Mouse (Mus musculus): ENCODE measurements around the gene Ica1. TPM values are rescaled to one million over a fixed set of nuclear protein-coding genes. Genes with fewer than 3 reads are reported as not detected.

The Ica1 gene
- polyA plus RNA-seq, 1 experiment from 2014 or later: 24.3 TPM

GRCm38 (mm10) chr6:8638899-8639298 lies 139.4 kb downstream of the Ica1 start:
- Histone ChIP-seq H3K36me3 (peaks cover 27% of the 10 kb centered on the region), H3K4me3 (no peak overlapping the region), H3K27me3 (replicated peaks) (no peaks in the 10 kb centered on the region), H3K27ac (replicated peaks) (no peak overlapping the region), H3K4me2 (no peak overlapping the region), H3K4me1 (no peaks in the 10 kb centered on the region), H3K9ac (no peak overlapping the region), H3K9me3 (no peaks in the 10 kb centered on the region)
- no peak for ATAC-seq (ENCODE audit: extremely low read depth, insufficient number of reproducible peaks, low FRiP score, low TSS enrichment)
- 74% methylated on average over 4 of the region's 4 CpGs for WGBS

GRCm38 (mm10) chr6:8638122-8638521 lies 140.2 kb downstream of the Ica1 start:
- no peaks in the 10 kb centered on the region for H3K9me3 ChIP-seq
- H3K9ac ChIP-seq: no peak overlapping the region
- H3K4me3 ChIP-seq: no peak overlapping the region
- no peak overlapping the region for H3K4me2 ChIP-seq
- H3K36me3 ChIP-seq: peaks cover 27% of the 10 kb centered on the region
- no peak overlapping the region for H3K27ac ChIP-seq (replicated peaks)
- H3K27me3 ChIP-seq (replicated peaks): no peaks in the 10 kb centered on the region
- no peak for ATAC-seq (ENCODE audit: extremely low read depth, insufficient number of reproducible peaks, low FRiP score, low TSS enrichment)
- H3K4me1 ChIP-seq: no peaks in the 10 kb centered on the region
- 82% methylated on average over 4 of the region's 4 CpGs for WGBS

- Histone ChIP-seq H3K36me3 (peaks cover 10% of the 10 kb centered on the region), H3K4me3 (no peak overlapping the region), H3K9me3 (no peaks in the 10 kb centered on the region), H3K4me2 (no peak overlapping the region), H3K4me1 (0 out of 2 replicates have a peak, but pooled peaks cover 7% of the 10 kb centered on the region), H3K27me3 (replicated peaks) (no peaks in the 10 kb centered on the region), H3K27ac (replicated peaks) (no peak overlapping the region), H3K9ac (no peak overlapping the region)
- 86% methylated on average over 4 of the region's 4 CpGs for WGBS
- no peak for ATAC-seq (ENCODE audit: extremely low read depth, insufficient number of reproducible peaks, low FRiP score, low TSS enrichment)
Measured at GRCm38 (mm10) chr6:8632701-8633100, 145.6 kb downstream of the Ica1 start.

DNA sequence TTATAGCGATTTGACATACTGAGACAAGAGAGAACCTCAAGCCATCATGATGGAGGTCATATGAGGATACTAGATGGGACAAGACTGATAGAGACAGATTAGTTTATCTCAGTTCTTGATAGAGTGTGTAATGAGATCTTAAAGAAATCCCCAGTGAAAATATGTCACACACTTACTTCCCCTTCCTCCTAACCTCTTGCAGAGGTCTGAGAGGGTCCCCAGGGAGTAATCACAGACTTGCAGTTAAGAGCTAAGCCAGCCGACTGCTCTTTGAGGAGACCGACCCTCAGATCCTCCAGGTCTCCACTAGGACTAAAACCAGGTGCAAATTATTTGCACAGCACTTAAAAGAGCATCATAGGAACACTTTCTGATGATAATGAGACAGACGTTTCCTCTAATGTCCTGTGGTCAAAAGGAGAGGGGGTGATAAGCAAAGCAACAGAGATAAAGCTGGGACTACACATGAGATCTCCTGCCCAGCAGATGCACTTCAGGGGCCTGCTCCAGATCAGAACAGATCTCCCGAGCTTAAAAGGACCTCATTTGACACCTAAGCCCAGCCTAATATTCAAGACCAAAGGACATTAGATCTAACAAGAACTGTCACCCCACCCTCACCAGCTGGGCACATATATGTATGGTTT lies 146.2 kb downstream of the Ica1 start:
- Histone ChIP-seq H3K27ac (replicated peaks) (no peak overlapping the region), H3K36me3 (peaks cover 10% of the 10 kb centered on the region), H3K4me2 (no peak overlapping the region), H3K9me3 (no peaks in the 10 kb centered on the region), H3K4me1 (0 out of 2 replicates have a peak, but pooled peaks cover 7% of the 10 kb centered on the region), H3K9ac (no peak overlapping the region), H3K4me3 (no peak overlapping the region), H3K27me3 (replicated peaks) (no peaks in the 10 kb centered on the region)
- 42% methylated on average over 5 of the region's 5 CpGs for WGBS
- ATAC-seq (ENCODE audit: extremely low read depth, insufficient number of reproducible peaks, low FRiP score, low TSS enrichment): no peak

GRCm38 (mm10) chr6:8631362-8631761 lies 146.9 kb downstream of the Ica1 start:
- Histone ChIP-seq H3K9ac (no peak overlapping the region), H3K27me3 (replicated peaks) (no peaks in the 10 kb centered on the region), H3K4me3 (no peak overlapping the region), H3K4me2 (no peak overlapping the region), H3K36me3 (peaks cover 3% of the 10 kb centered on the region), H3K27ac (replicated peaks) (no peak overlapping the region), H3K4me1 (0 out of 2 replicates have a peak, but pooled peaks cover 7% of the 10 kb centered on the region), H3K9me3 (no peaks in the 10 kb centered on the region)
- no peak for ATAC-seq (ENCODE audit: extremely low read depth, insufficient number of reproducible peaks, low FRiP score, low TSS enrichment)
- WGBS: 81% methylated on average over 8 of the region's 8 CpGs

GRCm38 (mm10) chr6:8630531-8630930 lies 147.8 kb downstream of the Ica1 start:
- no peak overlapping the region for H3K27ac ChIP-seq (replicated peaks)
- 62% methylated on average over 7 of the region's 7 CpGs for WGBS
- H3K9ac ChIP-seq: no peak overlapping the region
- 0 out of 2 replicates have a peak, but pooled peaks cover 7% of the 10 kb centered on the region for H3K4me1 ChIP-seq
- no peak overlapping the region for H3K4me3 ChIP-seq
- no peak overlapping the region for H3K4me2 ChIP-seq
- H3K27me3 ChIP-seq (replicated peaks): no peaks in the 10 kb centered on the region
- H3K9me3 ChIP-seq: no peaks in the 10 kb centered on the region
- no peak for ATAC-seq (ENCODE audit: extremely low read depth, insufficient number of reproducible peaks, low FRiP score, low TSS enrichment)
- H3K36me3 ChIP-seq: no peaks in the 10 kb centered on the region

- H3K4me3 ChIP-seq: no peak overlapping the region
- 82% methylated on average over 7 of the region's 7 CpGs for WGBS
- H3K9me3 ChIP-seq: no peaks in the 10 kb centered on the region
- 0 out of 2 replicates have a peak, but pooled peaks cover 7% of the 10 kb centered on the region for H3K4me1 ChIP-seq
- H3K4me2 ChIP-seq: no peak overlapping the region
- no peak overlapping the region for H3K9ac ChIP-seq
- H3K27ac ChIP-seq (replicated peaks): no peak overlapping the region
- ATAC-seq (ENCODE audit: extremely low read depth, insufficient number of reproducible peaks, low FRiP score, low TSS enrichment): no peak
- H3K27me3 ChIP-seq (replicated peaks): no peaks in the 10 kb centered on the region
- H3K36me3 ChIP-seq: no peaks in the 10 kb centered on the region
Measured at GRCm38 (mm10) chr6:8628715-8629267, 149.5 kb downstream of the Ica1 start.

DNA sequence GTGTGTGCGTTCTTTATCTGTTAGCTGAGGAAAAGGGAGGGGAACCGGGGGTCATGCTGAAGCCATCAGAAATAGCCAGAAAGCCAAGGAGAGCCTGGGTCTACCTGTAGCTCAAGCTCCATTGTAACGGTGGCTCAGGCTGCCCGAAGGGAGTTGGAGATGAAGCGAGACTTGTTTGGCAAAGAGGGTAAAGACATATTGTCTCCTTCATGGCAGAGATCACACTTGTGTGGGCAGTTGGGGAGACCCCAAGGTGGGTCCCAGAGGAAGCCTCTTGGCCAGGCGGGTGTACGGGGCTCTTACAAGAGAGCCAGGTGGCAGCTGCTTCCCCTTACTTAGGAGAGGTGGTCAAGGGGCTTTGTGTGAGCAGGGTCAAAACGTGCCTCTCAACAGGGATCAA lies 150.1 kb downstream of the Ica1 start:
- H3K27me3 ChIP-seq (replicated peaks): no peaks in the 10 kb centered on the region
- no peaks in the 10 kb centered on the region for H3K9me3 ChIP-seq
- H3K4me2 ChIP-seq: no peak overlapping the region
- no peak overlapping the region for H3K9ac ChIP-seq
- no peak overlapping the region for H3K4me3 ChIP-seq
- WGBS: 84% methylated on average over 8 of the region's 8 CpGs
- no peak for ATAC-seq (ENCODE audit: extremely low read depth, insufficient number of reproducible peaks, low FRiP score, low TSS enrichment)
- 0 out of 2 replicates have a peak, but pooled peaks cover 7% of the 10 kb centered on the region for H3K4me1 ChIP-seq
- H3K27ac ChIP-seq (replicated peaks): no peak overlapping the region
- H3K36me3 ChIP-seq: no peaks in the 10 kb centered on the region

DNA sequence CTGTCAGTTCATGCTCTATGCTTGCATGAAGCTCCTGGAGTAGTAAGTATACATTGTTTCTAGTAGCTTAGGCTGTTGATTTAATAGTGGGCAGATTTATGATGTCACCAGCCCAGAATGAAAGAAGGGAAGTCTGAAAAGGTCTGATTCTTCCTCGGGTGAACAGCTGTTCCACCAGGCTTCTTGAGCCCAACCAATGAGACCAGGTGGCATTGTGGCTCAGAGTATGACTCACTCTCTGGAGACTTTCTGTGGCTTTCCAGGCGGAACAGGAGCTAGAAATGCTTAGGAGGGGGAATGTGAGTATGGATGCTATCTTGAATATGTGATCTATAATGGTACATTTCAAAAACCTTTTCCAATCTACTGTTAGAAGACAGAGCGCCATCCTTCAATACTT lies 155.2 kb downstream of the Ica1 start:
- no peak for ATAC-seq (ENCODE audit: extremely low read depth, insufficient number of reproducible peaks, low FRiP score, low TSS enrichment)
- H3K9me3 ChIP-seq: no peaks in the 10 kb centered on the region
- peaks cover 7% of the 10 kb centered on the region for H3K4me1 ChIP-seq
- no peak overlapping the region for H3K4me2 ChIP-seq
- H3K36me3 ChIP-seq: no peaks in the 10 kb centered on the region
- H3K27me3 ChIP-seq (replicated peaks): no peaks in the 10 kb centered on the region
- H3K4me3 ChIP-seq: no peak overlapping the region
- WGBS: 64% methylated on average over 3 of the region's 3 CpGs
- no peak overlapping the region for H3K27ac ChIP-seq (replicated peaks)
- H3K9ac ChIP-seq: no peak overlapping the region

GRCm38 (mm10) chr6:8619582-8620350 lies 158.5 kb downstream of the Ica1 start:
- peaks cover 7% of the 10 kb centered on the region for H3K4me1 ChIP-seq
- H3K9ac ChIP-seq: no peak overlapping the region
- no peak overlapping the region for H3K4me2 ChIP-seq
- WGBS: 66% methylated on average over 4 of the region's 4 CpGs
- no peaks in the 10 kb centered on the region for H3K9me3 ChIP-seq
- no peak for ATAC-seq (ENCODE audit: extremely low read depth, insufficient number of reproducible peaks, low FRiP score, low TSS enrichment)
- H3K27me3 ChIP-seq (replicated peaks): no peaks in the 10 kb centered on the region
- no peak overlapping the region for H3K27ac ChIP-seq (replicated peaks)
- H3K36me3 ChIP-seq: no peaks in the 10 kb centered on the region
- no peak overlapping the region for H3K4me3 ChIP-seq

DNA sequence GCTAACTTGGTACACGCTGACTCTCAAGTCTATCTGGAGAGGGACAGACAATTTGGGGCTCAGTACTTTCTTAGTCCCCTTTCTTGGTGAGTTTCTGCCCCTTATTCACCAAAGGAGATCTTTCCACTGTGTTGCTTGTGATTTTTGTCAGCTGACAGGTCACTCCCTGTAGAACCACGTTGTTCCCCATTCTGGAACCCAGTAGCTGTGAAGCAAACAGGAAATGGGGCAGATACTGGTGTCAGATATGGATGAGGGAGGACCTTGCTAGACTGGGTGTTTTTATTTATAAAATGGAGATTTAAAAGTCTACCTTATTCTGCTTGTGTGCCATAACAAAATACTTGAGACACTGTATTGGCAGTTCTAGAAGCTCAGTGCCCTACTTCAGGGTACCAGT lies 160.9 kb downstream of the Ica1 start:
- no peaks in the 10 kb centered on the region for H3K27me3 ChIP-seq (replicated peaks)
- 59% methylated on average over 2 of the region's 2 CpGs for WGBS
- no peak for ATAC-seq (ENCODE audit: extremely low read depth, insufficient number of reproducible peaks, low FRiP score, low TSS enrichment)
- no peaks in the 10 kb centered on the region for H3K9me3 ChIP-seq
- no peak overlapping the region for H3K27ac ChIP-seq (replicated peaks)
- no peak overlapping the region for H3K4me2 ChIP-seq
- H3K36me3 ChIP-seq: no peaks in the 10 kb centered on the region
- H3K4me3 ChIP-seq: no peak overlapping the region
- peaks cover 7% of the 10 kb centered on the region for H3K4me1 ChIP-seq
- H3K9ac ChIP-seq: no peak overlapping the region
